Mouse (Mus musculus) forebrain, embryonic 15.5 days (tissue): ENCODE measurements at regions not wholly inside any gene's neighbourhood (a gene's known extent, or its start where the extent isn't known, plus 50 kb on each side); places are given as distances from the start of the nearest gene placed in this dataset.
A peak's percentile ranks its signal among the peaks of the same experiment; 100 is the strongest.

Source experiments
- ATAC-seq: fragments of 200-750 bp; cut with Nextera tagmentation; replicated peaks from 2 replicates; pipeline ENCODE4 v1.8.0; 2017; ENCODE audit warnings: mild to moderate bottlenecking, moderate TSS enrichment, moderate library complexity
- H3K27ac ChIP-seq: fragments of 300-500 bp; sonication (generic); replicated peaks from 2 replicates; pipeline ENCODE4 v1.5.1; 2015; ENCODE audit warnings: mild to moderate bottlenecking, inconsistent platforms
- H3K27me3 ChIP-seq: fragments of 300-500 bp; sonication (generic); 2 replicates; pipeline ENCODE4 v1.6.1; 2015; ENCODE audit warnings: inconsistent platforms
- H3K36me3 ChIP-seq: fragments of 300-500 bp; sonication (generic); 2 replicates; pipeline ENCODE4 v1.6.1; 2015; ENCODE audit warnings: mild to moderate bottlenecking, inconsistent platforms
- H3K4me1 ChIP-seq: fragments of 300-500 bp; sonication (generic); 2 replicates; pipeline ENCODE4 v1.6.1; 2015; ENCODE audit warnings: inconsistent platforms
- H3K4me2 ChIP-seq: fragments of 300-500 bp; sonication (generic); replicated peaks from 2 replicates; pipeline ENCODE4 v1.6.1; 2015; ENCODE audit warnings: mild to moderate bottlenecking, inconsistent platforms
- H3K4me3 ChIP-seq: fragments of 300-500 bp; sonication (generic); 2 replicates; pipeline ENCODE4 v1.5.1; 2015; ENCODE audit warnings: mild to moderate bottlenecking, inconsistent platforms
- H3K9ac ChIP-seq: fragments of 300-500 bp; sonication (generic); replicated peaks from 2 replicates; pipeline ENCODE4 v1.6.1; 2015; ENCODE audit warnings: mild to moderate bottlenecking, inconsistent platforms
- H3K9me3 ChIP-seq: fragments of 300-500 bp; sonication (generic); 2 replicates; pipeline ENCODE4 v1.6.1; 2016; ENCODE audit warnings: inconsistent platforms
- WGBS: fragments of 180-500 bp; shearing (Covaris S2); methylation state at CpG from one replicate; pipeline ENCODE4 v1.1.7; 2015; ENCODE audit warnings: mixed read lengths; 5-methylcytosine and 5-hydroxymethylcytosine counted together

DNA sequence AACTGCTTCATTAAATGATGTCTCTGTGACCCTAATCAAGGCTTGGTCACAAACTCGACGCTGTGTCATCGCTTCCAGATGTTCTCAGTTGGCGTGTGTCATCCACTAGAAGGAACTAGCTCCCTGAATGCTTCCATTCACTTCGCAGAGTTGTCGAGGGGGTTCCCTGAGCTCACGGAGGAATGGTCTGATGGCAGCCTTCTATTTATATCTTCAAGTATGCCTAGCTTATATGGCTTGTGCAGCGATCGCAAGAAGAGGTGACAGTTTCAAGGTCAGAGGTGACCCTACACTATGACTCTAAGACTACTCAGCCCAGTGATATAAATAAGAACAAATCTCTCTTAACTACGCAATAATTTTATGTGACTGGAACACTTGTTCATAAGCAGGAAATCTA, 126.3 kb downstream of the Nr4a2 start:
- Histone ChIP-seq H3K9me3 (no peaks in the 10 kb centered on the region), H3K36me3 (no peaks in the 10 kb centered on the region), H3K9ac (no peak overlapping the region), H3K27ac (no peak overlapping the region), H3K4me3 (no peak overlapping the region), H3K27me3 (no peaks in the 10 kb centered on the region), H3K4me2 (no peak overlapping the region), H3K4me1 (no peaks in the 10 kb centered on the region)
- ATAC-seq, result no peak
- WGBS, result 88% methylated on average over 10 of the region's 10 CpGs

DNA sequence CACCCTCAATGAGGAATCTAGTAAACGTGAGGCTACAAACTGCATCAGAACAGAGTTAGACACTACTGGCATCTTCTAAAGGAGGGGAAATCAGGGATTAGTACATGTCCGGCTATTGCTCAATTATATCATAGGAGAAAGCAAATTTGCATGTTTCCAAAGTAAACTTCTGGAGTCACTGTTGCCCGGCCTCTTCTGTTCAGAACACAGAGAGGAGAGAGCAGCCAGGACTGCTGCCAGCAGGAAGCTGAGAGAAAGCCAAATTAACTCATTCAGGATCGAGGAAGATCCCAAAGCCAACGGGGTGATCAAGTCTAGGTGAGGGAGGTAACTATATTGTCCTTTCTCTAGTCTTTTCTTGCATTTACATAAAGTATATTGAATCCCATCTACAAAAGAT, 131.0 kb downstream of the Nr4a2 start:
- 65% methylated on average over 5 of the region's 5 CpGs for WGBS
- Histone ChIP-seq H3K4me2 (no peak overlapping the region), H3K9ac (no peak overlapping the region), H3K9me3 (no peaks in the 10 kb centered on the region), H3K27me3 (no peaks in the 10 kb centered on the region), H3K27ac (no peak overlapping the region), H3K4me1 (no peaks in the 10 kb centered on the region), H3K4me3 (no peak overlapping the region), H3K36me3 (no peaks in the 10 kb centered on the region)
- no peak for ATAC-seq

DNA sequence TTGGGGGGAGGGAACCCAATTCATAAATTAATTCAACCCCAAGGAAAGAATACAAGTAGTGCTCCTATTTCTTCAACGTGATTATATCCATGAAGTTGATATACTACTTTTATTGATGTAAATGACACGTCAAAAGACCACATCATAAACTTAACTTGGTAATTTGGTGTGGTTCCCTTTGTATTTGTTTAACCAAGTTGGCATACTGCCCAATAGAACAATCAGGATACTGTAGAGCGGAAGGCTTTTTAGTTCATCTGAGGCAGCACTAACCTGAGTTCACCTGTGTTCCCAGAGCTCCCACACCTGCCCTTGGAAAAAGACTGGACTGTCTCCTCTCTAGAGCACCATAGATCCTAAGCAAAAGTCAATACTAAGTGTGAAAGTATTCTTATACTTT, 132.0 kb downstream of the Nr4a2 start:
- no peak overlapping the region for H3K9ac ChIP-seq
- no peaks in the 10 kb centered on the region for H3K4me1 ChIP-seq
- H3K36me3 ChIP-seq, result no peaks in the 10 kb centered on the region
- no peak overlapping the region for H3K4me2 ChIP-seq
- WGBS, result 74% methylated on average over 3 of the region's 3 CpGs
- H3K4me3 ChIP-seq, result no peak overlapping the region
- H3K9me3 ChIP-seq, result no peaks in the 10 kb centered on the region
- no peak for ATAC-seq
- no peak overlapping the region for H3K27ac ChIP-seq
- H3K27me3 ChIP-seq, result no peaks in the 10 kb centered on the region

DNA sequence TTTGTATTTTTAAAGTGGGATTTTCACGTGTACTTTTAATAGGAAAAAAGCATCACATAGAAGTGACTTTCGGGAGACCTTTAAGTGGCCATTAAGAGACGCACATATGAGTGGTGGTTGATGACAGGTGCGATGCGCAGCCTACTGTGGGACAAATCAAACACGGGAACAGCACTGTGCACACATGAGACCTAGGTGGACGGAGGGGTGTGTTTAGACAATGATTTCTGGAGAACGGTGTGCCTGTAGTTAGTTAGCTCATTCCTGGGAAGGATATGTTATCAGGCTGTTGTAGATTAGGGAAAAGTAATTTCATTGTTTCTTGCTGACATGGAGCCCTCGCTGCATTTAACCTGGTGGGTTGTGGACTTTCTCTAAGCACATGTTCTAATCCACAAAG, 133.0 kb downstream of the Nr4a2 start:
- H3K9ac ChIP-seq, result no peak overlapping the region
- no peak overlapping the region for H3K4me3 ChIP-seq
- no peaks in the 10 kb centered on the region for H3K36me3 ChIP-seq
- no peak for ATAC-seq
- H3K27me3 ChIP-seq, result no peaks in the 10 kb centered on the region
- H3K9me3 ChIP-seq, result no peaks in the 10 kb centered on the region
- no peak overlapping the region for H3K4me2 ChIP-seq
- H3K4me1 ChIP-seq, result no peaks in the 10 kb centered on the region
- 93% methylated on average over 9 of the region's 9 CpGs for WGBS
- H3K27ac ChIP-seq, result no peak overlapping the region

DNA sequence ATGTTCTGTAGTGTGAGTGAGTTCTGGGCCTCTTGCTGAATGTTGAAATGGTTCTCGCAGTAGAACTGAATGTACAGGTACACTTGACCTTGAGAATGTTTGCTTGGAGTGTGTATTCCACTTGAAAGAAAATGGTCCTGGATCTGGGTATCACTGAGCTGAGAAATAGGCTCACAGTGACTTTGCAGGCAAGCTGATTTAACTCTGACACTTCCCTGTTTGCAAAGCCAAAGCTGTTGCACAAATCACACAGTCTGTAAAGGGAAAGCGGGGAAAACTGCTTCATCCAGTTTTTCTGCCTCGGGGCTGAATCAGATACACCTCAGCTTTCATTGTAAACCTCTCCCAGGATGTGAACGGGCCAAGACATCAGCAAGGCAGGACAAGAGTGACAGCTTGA, 140.6 kb downstream of the Nr4a2 start:
- ATAC-seq, result no peak
- Histone ChIP-seq H3K4me3 (no peak overlapping the region), H3K27ac (no peak overlapping the region), H3K4me2 (no peak overlapping the region), H3K9ac (no peak overlapping the region), H3K27me3 (no peaks in the 10 kb centered on the region), H3K4me1 (no peaks in the 10 kb centered on the region), H3K9me3 (no peaks in the 10 kb centered on the region), H3K36me3 (no peaks in the 10 kb centered on the region)
- WGBS, result 77% methylated on average over 4 of the region's 4 CpGs

DNA sequence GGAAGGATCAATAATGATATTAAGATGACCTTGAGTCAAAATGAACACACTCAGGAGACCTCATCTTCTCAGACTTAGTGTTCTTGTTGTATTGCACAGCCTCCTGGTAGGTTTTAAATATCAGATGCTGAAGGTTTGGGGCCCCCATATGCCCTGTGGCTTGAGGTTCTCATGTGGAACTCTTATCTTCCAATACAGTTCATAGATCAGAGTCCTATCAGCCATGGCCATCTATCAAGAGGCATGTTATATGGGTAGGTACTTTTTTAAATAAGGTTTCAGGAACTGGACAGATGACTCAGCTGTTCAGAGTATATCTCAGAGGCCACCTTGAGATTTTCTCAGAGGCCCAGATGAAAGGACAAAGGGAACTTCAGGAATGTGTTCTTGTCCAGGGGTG, 143.2 kb downstream of the Nr4a2 start:
- Histone ChIP-seq H3K27me3 (no peaks in the 10 kb centered on the region), H3K9me3 (no peaks in the 10 kb centered on the region), H3K36me3 (no peaks in the 10 kb centered on the region), H3K4me2 (no peak overlapping the region), H3K4me1 (no peaks in the 10 kb centered on the region), H3K27ac (no peak overlapping the region), H3K4me3 (no peak overlapping the region), H3K9ac (no peak overlapping the region)
- no peak for ATAC-seq

DNA sequence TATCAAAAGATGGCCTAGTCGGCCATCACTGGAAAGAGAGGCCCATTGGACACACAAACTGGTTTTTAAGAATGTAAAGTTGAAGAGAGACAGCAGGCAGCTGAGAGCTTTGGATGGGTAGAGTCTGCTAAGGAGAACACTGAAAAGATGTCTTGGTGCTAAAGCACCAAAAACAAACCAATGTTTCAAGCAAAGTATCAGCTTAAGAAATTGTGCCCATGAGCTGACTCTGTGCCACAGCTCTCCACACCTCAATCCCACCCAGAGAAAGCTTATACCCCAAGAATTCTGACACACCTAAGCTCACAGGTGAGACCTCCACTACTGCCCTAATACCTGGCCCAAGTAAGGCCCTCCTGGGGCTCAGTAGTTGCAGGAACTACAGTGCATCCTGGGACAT, 148.1 kb downstream of the Nr4a2 start:
- Histone ChIP-seq H3K27ac (no peak overlapping the region), H3K27me3 (no peaks in the 10 kb centered on the region), H3K4me2 (no peak overlapping the region), H3K4me1 (no peaks in the 10 kb centered on the region), H3K4me3 (no peak overlapping the region), H3K9ac (no peak overlapping the region), H3K9me3 (no peaks in the 10 kb centered on the region), H3K36me3 (no peaks in the 10 kb centered on the region)
- ATAC-seq, result no peak
- 94% methylated on average over 1 of the region's 1 CpGs for WGBS

DNA sequence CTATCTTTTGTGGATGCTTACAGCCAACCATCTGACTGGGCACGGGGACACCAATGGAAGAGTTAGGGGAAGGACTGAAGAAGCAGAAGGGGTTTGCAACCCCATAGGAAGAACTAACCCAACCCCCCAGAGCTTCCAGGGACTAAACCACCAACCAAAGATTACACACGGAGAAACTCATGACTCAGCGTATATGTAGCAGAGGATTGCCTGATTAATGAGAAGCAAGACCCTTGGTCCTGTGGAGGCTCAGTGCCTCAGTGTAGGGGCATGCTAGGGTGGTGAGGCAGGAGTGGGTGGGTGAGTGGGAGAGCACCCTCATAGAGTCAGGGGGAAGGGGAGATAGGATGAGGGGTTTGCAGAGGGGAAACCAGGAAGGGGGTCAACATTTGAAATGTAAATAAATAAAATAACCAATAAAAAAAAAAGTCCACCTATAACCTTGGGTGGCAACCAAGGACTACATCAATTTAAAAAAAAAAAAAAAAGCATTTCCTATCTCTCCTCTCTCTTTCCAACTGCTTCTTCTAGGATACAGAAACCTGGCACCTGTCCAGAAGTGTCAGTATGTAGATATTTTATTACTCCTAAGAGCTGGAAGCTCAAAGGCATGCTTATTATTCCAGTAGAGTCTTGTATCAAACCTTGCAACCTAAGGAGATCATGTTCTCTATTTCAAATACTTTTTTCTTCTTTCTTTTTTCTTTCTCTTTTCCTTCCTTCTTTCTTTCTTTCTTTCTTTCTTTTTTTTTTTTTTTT, 159.7 kb downstream of the Nr4a2 start:
- Histone ChIP-seq H3K27me3 (no peaks in the 10 kb centered on the region), H3K9me3 (no peaks in the 10 kb centered on the region), H3K9ac (no peak overlapping the region), H3K4me2 (no peak overlapping the region), H3K4me1 (peaks cover 10% of the 10 kb centered on the region; the same call in 1 of the 2 replicates), H3K4me3 (no peak overlapping the region), H3K36me3 (no peaks in the 10 kb centered on the region), H3K27ac (no peak overlapping the region)
- no peak for ATAC-seq
- 89% methylated on average over 3 of the region's 3 CpGs for WGBS

DNA sequence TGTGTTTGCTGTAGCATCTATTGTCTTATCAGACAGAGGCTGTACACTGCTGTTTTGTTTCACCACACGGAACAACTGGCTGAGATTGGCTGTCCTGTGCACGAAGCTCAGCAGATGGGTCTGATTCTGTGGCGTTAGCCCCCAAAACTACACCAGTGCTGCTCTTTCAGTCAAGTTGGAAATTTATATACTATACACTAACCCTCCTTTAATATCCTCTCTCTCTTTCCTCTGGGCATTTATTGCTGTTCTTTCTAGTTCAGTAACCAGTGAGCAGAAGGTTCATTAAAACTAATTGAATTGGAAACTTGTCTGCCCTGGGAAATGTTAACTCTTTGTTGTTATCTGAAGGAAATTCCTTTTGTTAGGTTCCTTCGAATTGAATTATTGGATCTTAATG, 164.1 kb downstream of the Nr4a2 start:
- no peak; the same call in 1 of the 2 replicates for ATAC-seq

DNA sequence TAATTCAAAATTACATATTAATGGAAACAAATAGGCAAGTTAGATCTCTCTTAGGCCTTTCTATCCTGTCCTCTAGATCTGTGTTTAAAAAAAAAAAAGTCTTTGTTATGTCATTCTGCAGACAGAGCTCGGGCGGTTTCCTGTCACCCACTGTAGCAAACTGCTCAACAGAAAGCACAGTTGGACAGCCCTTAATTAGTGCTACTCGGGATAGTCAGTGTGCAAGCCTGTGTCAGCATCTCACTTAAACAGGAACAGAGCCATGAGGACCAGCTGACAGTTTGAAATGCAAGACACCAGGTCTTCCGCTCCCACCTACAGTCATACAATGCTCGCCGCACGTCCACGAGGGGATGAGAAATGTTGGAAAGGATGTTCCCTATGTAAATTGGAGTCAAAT, 170.5 kb downstream of the Nr4a2 start:
- H3K9ac ChIP-seq, result no peak overlapping the region
- H3K4me3 ChIP-seq, result no peak overlapping the region
- no peaks in the 10 kb centered on the region for H3K27me3 ChIP-seq
- H3K9me3 ChIP-seq, result no peaks in the 10 kb centered on the region
- no peaks in the 10 kb centered on the region for H3K4me1 ChIP-seq
- peak; percentile 58 for ATAC-seq
- H3K36me3 ChIP-seq, result no peaks in the 10 kb centered on the region
- WGBS, result 53% methylated on average over 8 of the region's 8 CpGs
- no peak overlapping the region for H3K4me2 ChIP-seq
- no peak overlapping the region for H3K27ac ChIP-seq

More for the DNA sequence above, 164.1 kb downstream of the Nr4a2 start:
- Histone ChIP-seq H3K4me2 (0 out of 2 replicates have a peak overlapping the region, but pooled peaks have one; percentile 1), H3K27ac (no peak overlapping the region), H3K4me3 (no peak overlapping the region), H3K36me3 (no peaks in the 10 kb centered on the region), H3K27me3 (no peaks in the 10 kb centered on the region), H3K9ac (no peak overlapping the region), H3K9me3 (no peaks in the 10 kb centered on the region), H3K4me1 (peaks cover 10% of the 10 kb centered on the region; the same call in 1 of the 2 replicates)
- 16% methylated on average over 4 of the region's 4 CpGs for WGBS

DNA sequence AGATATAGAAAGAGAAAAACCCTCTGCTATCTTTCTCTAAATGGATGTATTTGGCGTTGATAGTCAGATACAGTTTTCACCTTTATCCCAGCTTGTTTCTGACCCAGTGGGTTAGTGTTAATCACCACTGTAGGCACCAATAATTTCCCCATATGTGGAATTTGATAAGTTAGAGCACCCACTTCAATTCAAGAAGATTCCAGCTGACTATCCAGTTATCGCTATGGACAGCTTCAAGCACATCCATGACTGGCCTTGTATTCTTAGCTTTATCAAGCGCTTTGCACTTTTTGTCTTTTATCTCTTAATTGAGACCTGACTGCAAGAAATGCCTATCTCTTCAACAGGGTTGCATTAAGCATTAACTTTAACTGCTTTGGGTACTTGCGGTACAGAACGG, 211.3 kb downstream of the Nr4a2 start:
- WGBS, result 92% methylated on average over 5 of the region's 5 CpGs

DNA sequence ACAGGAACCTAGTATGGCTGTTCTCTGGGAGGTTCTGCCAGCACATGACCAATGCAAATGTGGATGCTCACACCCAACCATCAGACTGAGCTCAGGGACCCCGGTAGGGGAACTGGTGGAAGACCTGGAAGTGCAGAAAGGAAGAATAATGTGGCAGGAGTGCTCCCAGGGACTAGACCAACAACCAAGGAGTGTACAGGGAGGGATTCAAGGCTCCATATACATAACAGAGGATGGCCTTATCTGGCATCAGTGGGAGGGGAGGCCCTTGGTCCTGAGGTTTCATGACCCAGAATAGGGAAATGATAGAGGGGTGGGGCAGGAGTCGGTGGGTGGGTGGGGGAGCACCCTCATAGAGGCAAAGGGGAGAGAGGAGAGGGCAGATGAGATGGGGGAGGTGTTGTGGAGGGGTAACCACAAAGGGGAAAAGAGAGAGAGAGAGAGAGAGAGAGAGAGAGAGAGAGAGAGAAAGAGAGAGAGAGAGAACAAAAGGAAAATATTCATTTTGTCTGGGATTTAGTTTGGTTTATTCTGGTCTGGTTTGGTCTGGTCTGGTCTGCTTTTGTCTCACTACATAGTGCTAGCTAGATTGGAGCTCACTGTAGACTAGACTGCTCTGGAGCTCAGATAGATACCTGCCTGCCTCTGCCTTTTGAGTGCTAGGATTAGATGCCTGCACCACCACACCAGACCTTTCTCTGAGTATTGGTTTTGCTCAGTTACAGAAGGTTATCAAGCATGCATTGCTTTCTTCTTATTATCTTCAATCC, 214.5 kb downstream of the Nr4a2 start:
- no peak overlapping the region for H3K9ac ChIP-seq
- WGBS, result 78% methylated on average over 2 of the region's 2 CpGs
- H3K36me3 ChIP-seq, result no peaks in the 10 kb centered on the region
- no peak overlapping the region for H3K4me2 ChIP-seq
- ATAC-seq, result no peak
- no peaks in the 10 kb centered on the region for H3K27me3 ChIP-seq
- H3K27ac ChIP-seq, result no peak overlapping the region
- no peak overlapping the region for H3K4me3 ChIP-seq
- H3K4me1 ChIP-seq, result no peaks in the 10 kb centered on the region
- no peaks in the 10 kb centered on the region for H3K9me3 ChIP-seq

More for the DNA sequence above, 211.3 kb downstream of the Nr4a2 start:
- Histone ChIP-seq H3K4me2 (no peak overlapping the region), H3K27ac (no peak overlapping the region), H3K27me3 (no peaks in the 10 kb centered on the region), H3K9ac (no peak overlapping the region), H3K9me3 (no peaks in the 10 kb centered on the region), H3K4me1 (no peaks in the 10 kb centered on the region), H3K36me3 (no peaks in the 10 kb centered on the region), H3K4me3 (no peak overlapping the region)
- no peak for ATAC-seq
